Mouse (Mus musculus): ENCODE measurements around the gene Smco3. TPM values are rescaled to one million over a fixed set of nuclear protein-coding genes. Genes with fewer than 3 reads are reported as not detected.
"Not testable (repeated sequence)": the region's sequence is repeated elsewhere in the genome, so short reads cannot be mapped to it uniquely, and the experiment has no call there.

The Smco3 gene
- total RNA-seq, 2 experiments from 2014 or later, result 0.21 TPM; not detected in 1

GRCm38 (mm10) chr6:136807395-136808013 lies 27.7 kb downstream of the Smco3 start:
- ATAC-seq (replicated peaks; ENCODE audit: poor library complexity, severe bottlenecking), result no peak

- no peak for ATAC-seq (replicated peaks; ENCODE audit: poor library complexity, severe bottlenecking)
Observed at GRCm38 (mm10) chr6:136806819-136807218, 28.4 kb downstream of the Smco3 start.

- no peak for ATAC-seq (replicated peaks; ENCODE audit: poor library complexity, severe bottlenecking)
Observed at GRCm38 (mm10) chr6:136805409-136805775, 29.9 kb downstream of the Smco3 start.

- ATAC-seq (replicated peaks; ENCODE audit: poor library complexity, severe bottlenecking), result no peak
Observed at GRCm38 (mm10) chr6:136804705-136805408, 30.4 kb downstream of the Smco3 start.

GRCm38 (mm10) chr6:136803739-136804633 lies 31.3 kb downstream of the Smco3 start, which contains the start of gene Hist4h4:
Gene Hist4h4 (minus strand): TSS chr6:136804415.
- peak; percentile 46 for ATAC-seq (replicated peaks; ENCODE audit: poor library complexity, severe bottlenecking)

- ATAC-seq (replicated peaks; ENCODE audit: poor library complexity, severe bottlenecking), result 0 out of 2 replicates have a peak, but pooled peaks have one; percentile 0
Observed at GRCm38 (mm10) chr6:136803093-136803738, 32.0 kb downstream of the Smco3 start.

- ATAC-seq (replicated peaks; ENCODE audit: poor library complexity, severe bottlenecking), result no peak
Observed at GRCm38 (mm10) chr6:136801274-136801673, 34.0 kb downstream of the Smco3 start.

GRCm38 (mm10) chr6:136800710-136801109 lies 34.5 kb downstream of the Smco3 start:
- ATAC-seq (replicated peaks; ENCODE audit: poor library complexity, severe bottlenecking), result no peak

- ATAC-seq (replicated peaks; ENCODE audit: poor library complexity, severe bottlenecking), result not testable (repeated sequence)
Observed at GRCm38 (mm10) chr6:136797874-136798693, 37.2 kb downstream of the Smco3 start.

- no peak for ATAC-seq (replicated peaks; ENCODE audit: poor library complexity, severe bottlenecking)
Observed at GRCm38 (mm10) chr6:136795850-136796249, 39.4 kb downstream of the Smco3 start.

GRCm38 (mm10) chr6:136795110-136795509 lies 40.1 kb downstream of the Smco3 start:
- no peak for ATAC-seq (replicated peaks; ENCODE audit: poor library complexity, severe bottlenecking)

GRCm38 (mm10) chr6:136793831-136794525 lies 41.3 kb downstream of the Smco3 start:
- peak; percentile 67 for ATAC-seq (replicated peaks; ENCODE audit: poor library complexity, severe bottlenecking)

GRCm38 (mm10) chr6:136792884-136793758 lies 42.1 kb downstream of the Smco3 start:
- ATAC-seq (replicated peaks; ENCODE audit: poor library complexity, severe bottlenecking), result peak; percentile 58

GRCm38 (mm10) chr6:136789391-136789971 lies 45.8 kb downstream of the Smco3 start:
- ATAC-seq (replicated peaks; ENCODE audit: poor library complexity, severe bottlenecking), result no peak

GRCm38 (mm10) chr6:136782761-136783160 lies 52.5 kb downstream of the Smco3 start:
- ATAC-seq (replicated peaks; ENCODE audit: poor library complexity, severe bottlenecking), result no peak

- ATAC-seq (replicated peaks; ENCODE audit: poor library complexity, severe bottlenecking), result no peak
Observed at GRCm38 (mm10) chr6:136782146-136782545, 53.1 kb downstream of the Smco3 start.

GRCm38 (mm10) chr6:136781377-136781986 lies 53.8 kb downstream of the Smco3 start, which contains the start of gene Gucy2c:
Gene Gucy2c (minus strand): TSS chr6:136781765.
- ATAC-seq (replicated peaks; ENCODE audit: poor library complexity, severe bottlenecking), result no peak
